Mouse (Mus musculus) heart, postnatal 0 days (tissue): ENCODE measurements around the gene Tufm.

ENCODE experiments used
- CTCF ChIP-seq: IDR thresholded peaks from 2 replicates; pipeline ENCODE4 v1.5.1; 2016; ENCODE audit warnings: antibody characterized with exemption, control low read depth, low read depth
- EP300 ChIP-seq: IDR thresholded peaks from 2 replicates; pipeline ENCODE4 v1.6.1; 2016; ENCODE audit warnings: antibody characterized with exemption, low read depth

- TF ChIP-seq CTCF = no peak
- TF ChIP-seq EP300 = no peak
Measured at GRCm38 (mm10) chr7:126536466-126536865, 49.3 kb downstream of the Tufm start.
